Mouse (Mus musculus) central nervous system, embryonic 11.5 days (tissue): ENCODE results near the gene Cisd2. TPM values are rescaled to one million over a fixed set of nuclear protein-coding genes. Genes with fewer than 3 reads are reported as not detected.

Experiments
- polyA plus RNA-seq: library from polyadenylated mRNA; depleted of rRNA; stranded (reverse); fragments of >200 nt; gene quantifications from 2 replicates; pipeline ENCODE4 v1.2.3, GENCODE M21; 2012; rRNA removed

Gene Cisd2
- 39.5 and 58.2 TPM in 2 replicates for polyA plus RNA-seq

GRCm38 (mm10) chr3:135423608-135424212 is at the start of gene Cisd2:
Gene Cisd2, minus strand, starts transcription at chr3:135423925.

GRCm38 (mm10) chr3:135437758-135438495 is 14.2 kb upstream of the Cisd2 start, which contains the start of gene Ube2d3:
Gene Ube2d3, plus strand, starts transcription at chr3:135438149.

Other genes starting within 250 kb of the Cisd2 start
- 50.4 and 74.6 TPM in 2 replicates for gene Cenpe, start 211.4 kb downstream of the Cisd2 start, polyA plus RNA-seq
- gene Bdh2, start 142.7 kb downstream of the Cisd2 start, polyA plus RNA-seq: 3.4 and 6.8 TPM in 2 replicates
- gene Slc9b2, start 116.2 kb downstream of the Cisd2 start, polyA plus RNA-seq: 2.6 and 3.0 TPM in 2 replicates
- gene Slc9b1, start 75.9 kb downstream of the Cisd2 start, polyA plus RNA-seq: 0.24 and 0.31 TPM in 2 replicates
- 326 and 353 TPM in 2 replicates for gene Ube2d3, start 14.2 kb upstream of the Cisd2 start, polyA plus RNA-seq
- gene Manba, start 61.7 kb upstream of the Cisd2 start, polyA plus RNA-seq: 2.3 and 5.5 TPM in 2 replicates